ENCODE assay signal across 17 mouse cellular contexts in genomic region chr10:68007103-68007502, GRCm38 (mm10). TPM values are rescaled to one million over a fixed set of nuclear protein-coding genes. Genes with fewer than 3 reads are reported as not detected.
"Had no signal": no experiment of that assay in that cellular context is flagged by ENCODE, and none has a peak within 500 bp of the region (broad histone marks: within the 10 kb centered on the region; RNA-seq: fewer than 3 reads in every experiment).

No protein-coding gene starts in this region.

- H3K27me3 ChIP-seq: liver, embryonic 13.5 days; midbrain, embryonic 12.5 days; midbrain, embryonic 15.5 days; neural tube, embryonic 12.5 days; neural tube, embryonic 15.5 days; stomach, embryonic 15.5 days had no signal

- H3K36me3 ChIP-seq: midbrain, embryonic 15.5 days; neural tube, embryonic 15.5 days; stomach, embryonic 15.5 days had no signal

- ATAC-seq: lung, postnatal 0 days; midbrain, embryonic 15.5 days had no signal

- H3K9me3 ChIP-seq: liver, embryonic 13.5 days; midbrain, embryonic 12.5 days; midbrain, embryonic 15.5 days; neural tube, embryonic 12.5 days; neural tube, embryonic 15.5 days; stomach, embryonic 15.5 days had no signal

- H3K9ac ChIP-seq: liver, embryonic 13.5 days; lung, embryonic 14.5 days; midbrain, embryonic 12.5 days; midbrain, embryonic 15.5 days; neural tube, embryonic 12.5 days; neural tube, embryonic 15.5 days; stomach, embryonic 15.5 days had no signal

- H3K27ac ChIP-seq: liver, embryonic 13.5 days; midbrain, embryonic 12.5 days; midbrain, embryonic 15.5 days; neural tube, embryonic 12.5 days; neural tube, embryonic 15.5 days; stomach, embryonic 15.5 days had no signal

- H3K4me1 ChIP-seq: liver, embryonic 13.5 days; midbrain, embryonic 12.5 days; midbrain, embryonic 15.5 days; neural tube, embryonic 12.5 days; neural tube, embryonic 15.5 days; stomach, embryonic 15.5 days had no signal

- DNase-seq: kidney, adult 8-10 months; kidney, postnatal 14 days; kidney, postnatal 4 days; liver, embryonic 13.5 days; lung, embryonic 14.5 days; lung, postnatal 36 days; right cerebral cortex, postnatal 25 days; spleen, adult 18-20 months; thymus, adult 18-20 months; thymus, postnatal 36 days had no signal

- H3K4me3 ChIP-seq: liver, embryonic 13.5 days; midbrain, embryonic 12.5 days; midbrain, embryonic 15.5 days; neural tube, embryonic 12.5 days; neural tube, embryonic 15.5 days; stomach, embryonic 15.5 days had no signal

- H3K4me2 ChIP-seq: liver, embryonic 13.5 days; lung, embryonic 14.5 days; midbrain, embryonic 12.5 days; midbrain, embryonic 15.5 days; neural tube, embryonic 12.5 days; neural tube, embryonic 15.5 days; stomach, embryonic 15.5 days had no signal

RNA-seq across cellular contexts. Expression of gene Rtkn2, which starts 27.7 kb away (rescaled TPM):
- polyA plus RNA-seq: liver, adult 2 months had no signal
